Mouse (Mus musculus) left cerebral cortex, postnatal 10 days (tissue): ENCODE measurements around the gene Slc38a3. TPM values are rescaled to one million over a fixed set of nuclear protein-coding genes. Genes with fewer than 3 reads are reported as not detected.

Experiments used
- DNase-seq, 2 experiments: peaks; one replicate each; pipeline ENCODE4 v3.0.0; 2021 to 2022; ENCODE audit warnings: low spot score in 2 of 2, mixed read lengths in 1 of 2; ENCODE audit errors: extremely low spot score in 1 of 2
- intact Hi-C: fragments of 180-260 bp; cut with DNase I; formaldehyde crosslinking; loops from one replicate; pipeline ENCODE4 v1.15.1; 2025
- total RNA-seq, 2 experiments: library from RNA; stranded (reverse); gene quantifications; 2 replicates each; pipeline ENCODE4 v1.2.3; 2021

The Slc38a3 gene
- total RNA-seq, 2 experiments from 2014 or later: 84.1 to 90.3 TPM

DNA sequence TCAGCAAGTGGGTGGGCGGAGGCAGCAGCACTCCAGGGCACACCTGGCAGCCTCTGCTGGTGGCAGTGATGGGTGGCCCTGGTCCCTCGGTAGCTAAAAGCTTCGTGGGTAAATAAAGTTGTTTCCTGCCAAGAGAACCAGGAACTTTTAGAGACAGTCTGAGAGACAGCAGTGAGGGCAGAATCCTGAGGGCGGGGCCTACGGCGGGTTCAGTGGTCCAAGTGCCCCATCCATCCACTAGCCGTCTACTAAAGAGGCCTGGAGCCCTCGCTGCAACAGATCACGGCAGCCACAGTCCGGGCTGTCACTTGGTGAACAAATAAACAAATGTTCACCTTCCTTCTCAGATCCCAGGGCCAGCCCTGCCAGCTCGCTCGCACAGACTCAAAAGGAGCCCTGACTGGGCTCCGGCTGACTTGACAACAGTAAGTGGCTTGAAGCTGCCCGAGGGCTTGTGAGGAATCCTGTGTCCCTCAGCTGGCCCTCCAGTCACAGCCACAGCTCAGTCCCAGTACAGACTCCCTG lies 39.4 kb downstream of the Slc38a3 start:
- intact Hi-C loops: no loop called here
- DNase-seq: peak; percentile 38 to 63

DNA sequence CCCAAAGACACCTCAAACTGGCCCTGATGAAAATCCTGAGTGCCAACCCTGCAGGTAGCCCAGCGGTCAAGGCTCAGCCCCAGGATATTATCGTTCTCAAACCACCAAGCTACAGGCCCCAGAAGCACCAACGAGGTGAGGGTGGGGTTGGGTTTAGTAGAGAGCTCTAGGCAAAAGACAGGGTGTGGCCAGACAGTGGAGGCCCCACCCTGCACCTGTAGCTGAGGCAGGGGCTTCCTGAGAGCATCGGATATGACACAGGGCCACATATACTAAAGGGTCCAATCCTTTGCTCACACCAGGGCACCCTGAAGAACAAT lies 40.0 kb downstream of the Slc38a3 start:
- intact Hi-C loops: no loop called here
- no peak for DNase-seq

DNA sequence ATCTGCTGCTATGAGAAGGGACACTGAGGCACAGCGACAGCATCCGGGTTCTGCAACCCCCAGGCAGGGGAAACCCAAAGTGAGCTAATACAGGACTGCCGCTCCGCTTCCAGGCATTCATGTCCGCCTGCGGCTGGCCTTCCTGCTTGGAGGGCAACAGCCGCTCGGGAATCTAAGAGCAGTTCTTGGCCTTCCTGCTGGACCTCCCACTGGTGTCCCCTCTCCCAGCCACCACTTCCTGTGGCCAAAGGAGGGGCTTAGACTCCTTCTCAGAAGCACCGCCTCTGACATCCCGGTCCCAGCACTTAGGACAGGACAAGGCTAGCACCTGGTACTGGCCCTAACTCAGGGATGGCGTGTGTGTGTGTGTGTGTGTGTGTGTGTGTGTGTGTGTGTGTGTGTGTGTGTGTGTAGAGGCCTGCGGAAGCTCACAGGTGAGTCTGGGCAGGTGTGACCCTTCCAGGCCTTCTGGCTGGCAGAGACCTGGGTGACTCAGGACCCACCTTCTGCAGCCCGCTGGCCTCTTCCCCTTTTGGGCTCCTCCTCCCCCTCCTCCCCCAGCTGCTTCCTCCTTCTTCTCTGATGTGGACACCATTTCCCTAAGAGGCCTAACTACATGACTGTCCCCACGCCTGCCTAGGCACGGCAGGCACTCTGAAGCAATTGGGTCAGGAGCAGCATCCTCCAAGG lies 40.5 kb downstream of the Slc38a3 start:
- peak in 1 of 2 experiments; percentile 87 for DNase-seq
- intact Hi-C loops: no loop called here

DNA sequence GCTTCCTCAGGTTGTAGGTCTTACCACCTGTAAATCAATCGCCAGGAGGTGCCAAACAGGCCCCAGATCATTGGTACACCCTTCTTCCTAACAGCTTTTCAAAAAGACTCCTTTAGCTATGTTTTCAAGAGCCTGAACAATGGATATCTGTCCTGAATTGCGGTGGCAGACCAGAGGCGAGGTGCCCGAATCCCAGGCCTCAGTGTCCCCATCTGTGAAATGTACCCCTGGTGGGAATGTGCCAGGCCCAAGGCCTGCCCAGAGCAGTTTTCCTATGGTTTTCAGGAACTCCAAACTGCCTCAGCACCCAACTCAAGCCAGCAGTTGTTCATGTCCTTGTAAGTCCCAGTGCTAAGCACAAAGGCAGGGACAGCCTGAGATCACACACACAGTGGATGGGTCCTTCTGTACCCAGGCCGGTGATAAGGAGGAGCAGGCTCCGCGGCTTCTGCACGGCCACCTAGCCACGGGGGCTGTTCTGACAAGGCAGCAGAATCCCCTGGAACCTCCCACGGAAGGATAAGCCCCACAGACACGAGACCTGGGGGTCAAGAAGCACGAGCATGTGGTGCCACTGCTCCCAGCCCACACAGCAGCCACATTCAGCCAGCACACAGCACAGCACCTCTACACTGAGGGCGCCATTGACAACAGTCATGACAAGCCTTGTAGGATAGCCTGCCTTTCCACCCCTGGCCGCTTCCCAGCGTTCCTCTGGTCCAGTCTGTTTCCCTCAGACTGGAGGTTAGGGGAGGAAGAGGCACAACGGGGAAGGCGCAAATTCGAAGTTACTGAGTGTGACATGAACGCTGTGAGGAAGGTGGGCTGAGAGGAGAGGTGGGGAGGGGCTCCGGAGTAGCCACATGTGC lies 41.7 kb downstream of the Slc38a3 start:
- no peak for DNase-seq
- intact Hi-C loops: no loop called here

DNA sequence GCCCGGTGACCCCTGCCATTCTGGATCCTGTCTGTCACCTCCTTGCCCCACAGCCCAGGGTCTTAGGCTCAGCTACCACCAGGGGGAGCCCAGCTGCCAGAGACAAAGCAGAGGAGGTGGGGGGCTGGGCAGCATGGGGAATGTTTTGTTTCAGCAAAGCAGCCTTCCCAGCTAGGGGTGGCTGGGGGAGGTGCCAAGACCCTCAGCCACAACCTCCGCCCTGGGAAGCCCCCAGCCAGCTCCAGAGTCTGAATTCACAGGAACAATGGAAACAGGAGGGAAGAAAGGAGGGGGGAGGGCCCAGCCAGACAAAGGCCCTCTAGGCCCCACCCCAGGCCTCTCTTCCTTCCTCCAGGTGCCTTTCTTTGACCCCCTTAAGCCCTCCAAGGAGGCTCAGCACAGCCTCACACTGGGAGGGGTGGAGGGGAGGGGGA lies 42.5 kb downstream of the Slc38a3 start:
- intact Hi-C loops: no loop called here
- peak; percentile 81 to 95 for DNase-seq

DNA sequence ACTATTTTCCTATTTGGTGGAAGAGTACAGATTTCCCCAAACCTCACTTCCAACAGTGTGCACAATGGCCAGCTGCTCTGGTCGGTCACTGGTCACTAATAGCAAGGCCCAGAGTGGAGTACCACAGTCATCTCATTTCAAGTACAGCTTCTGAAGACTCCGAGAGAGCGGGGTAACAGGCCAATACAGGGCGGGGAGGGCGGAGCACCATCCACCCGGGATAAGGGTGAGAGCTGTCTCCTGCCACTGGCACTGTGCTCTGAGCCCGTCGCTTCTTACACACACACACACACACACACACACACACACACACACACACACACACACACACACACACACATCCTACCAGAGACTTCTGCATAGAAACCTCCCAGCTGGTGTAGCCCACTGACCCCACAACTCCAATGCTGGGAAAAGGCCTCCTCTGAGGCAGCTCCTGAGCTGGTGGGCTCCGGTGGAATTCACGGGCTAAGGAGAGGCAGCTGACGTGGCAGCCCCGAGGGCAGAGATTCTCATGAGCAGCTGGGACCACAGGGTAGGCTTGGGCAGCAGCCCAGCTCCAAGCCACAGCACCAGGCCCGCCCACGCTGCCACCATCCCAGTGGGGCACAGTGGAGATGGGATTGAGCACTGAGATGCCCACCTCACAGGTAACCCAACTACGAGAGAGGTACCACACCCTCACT lies 43.0 kb downstream of the Slc38a3 start:
- DNase-seq: no peak
- intact Hi-C loops: no loop called here

DNA sequence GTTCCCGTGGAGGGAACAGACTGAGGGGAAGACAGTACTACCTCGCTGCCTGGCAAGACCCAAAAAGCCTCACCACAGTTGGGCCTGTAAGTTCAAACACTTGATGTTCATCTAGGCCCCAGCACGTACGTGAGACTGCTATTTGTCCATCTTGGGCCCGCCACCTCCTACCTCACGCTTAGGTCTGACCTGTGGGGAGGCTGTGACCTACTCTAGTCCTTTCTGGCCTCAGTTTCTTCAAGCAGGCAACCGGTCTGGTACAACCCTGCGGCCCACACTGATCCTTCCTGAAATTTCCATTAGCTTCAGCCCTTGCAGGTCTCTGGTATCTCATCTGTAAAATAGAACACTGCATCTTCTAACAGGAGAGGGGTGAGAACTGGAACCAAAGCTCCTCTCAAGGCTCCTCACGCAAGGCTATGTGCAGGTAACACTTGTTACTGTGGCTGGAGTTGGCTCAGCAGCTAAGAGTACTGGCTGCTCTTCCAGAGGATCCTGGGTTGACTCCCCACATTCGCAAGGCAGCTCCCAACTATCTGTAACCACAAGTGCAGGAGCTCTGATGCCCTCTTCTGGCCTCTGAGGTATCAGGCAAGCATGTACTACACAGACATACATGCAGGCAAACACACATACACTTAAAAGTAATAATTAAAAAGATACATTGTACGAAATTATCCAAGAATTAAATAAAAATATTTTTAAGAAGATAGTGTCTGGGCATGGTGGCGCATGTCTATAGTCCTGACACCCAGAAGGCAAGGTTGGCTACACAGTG lies 43.8 kb downstream of the Slc38a3 start:
- no peak for DNase-seq

DNA sequence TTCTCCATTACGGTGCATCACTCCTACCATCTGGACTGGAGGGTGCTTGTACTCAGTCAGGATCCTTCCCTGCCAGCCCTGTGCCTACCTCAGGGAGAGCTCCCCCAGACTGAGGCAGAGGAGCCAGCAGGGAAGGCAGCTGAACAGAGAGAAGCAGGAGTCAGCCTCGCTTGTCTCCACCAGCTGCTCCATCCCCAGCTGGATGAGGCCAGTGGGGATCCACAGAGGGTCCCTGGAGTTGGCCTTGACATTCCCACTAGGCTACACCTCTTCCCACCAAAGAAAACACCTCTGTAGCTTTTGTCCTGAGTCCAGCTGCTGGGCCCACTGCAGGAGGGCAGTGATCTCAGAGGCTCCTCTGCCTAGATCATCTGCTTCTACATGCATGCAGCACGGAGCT lies 44.4 kb downstream of the Slc38a3 start:
- DNase-seq: no peak
- intact Hi-C loops: no loop called here

More for the DNA sequence above, 43.8 kb downstream of the Slc38a3 start:
- intact Hi-C loops: no loop called here

DNA sequence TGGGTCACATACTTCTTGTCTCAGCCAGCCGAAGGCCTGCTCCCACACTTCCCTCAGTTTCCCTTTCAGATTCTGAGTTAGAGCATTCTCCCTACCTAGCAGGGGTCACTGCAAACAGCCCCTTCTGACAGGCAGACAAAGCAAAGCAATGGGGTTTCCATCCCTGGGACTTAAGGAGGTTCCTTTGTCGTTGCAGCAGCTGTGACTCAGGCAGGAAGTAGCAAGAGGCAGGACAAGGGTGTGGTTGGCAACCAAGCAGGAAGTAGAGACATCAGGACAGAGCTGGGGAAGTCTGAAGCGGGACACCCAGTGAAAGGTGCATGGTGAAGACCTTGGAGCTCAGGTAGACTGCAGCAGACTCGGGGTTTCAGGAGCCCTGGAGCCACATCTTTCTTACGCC lies 44.8 kb downstream of the Slc38a3 start:
- intact Hi-C loops: no loop called here
- DNase-seq: no peak

DNA sequence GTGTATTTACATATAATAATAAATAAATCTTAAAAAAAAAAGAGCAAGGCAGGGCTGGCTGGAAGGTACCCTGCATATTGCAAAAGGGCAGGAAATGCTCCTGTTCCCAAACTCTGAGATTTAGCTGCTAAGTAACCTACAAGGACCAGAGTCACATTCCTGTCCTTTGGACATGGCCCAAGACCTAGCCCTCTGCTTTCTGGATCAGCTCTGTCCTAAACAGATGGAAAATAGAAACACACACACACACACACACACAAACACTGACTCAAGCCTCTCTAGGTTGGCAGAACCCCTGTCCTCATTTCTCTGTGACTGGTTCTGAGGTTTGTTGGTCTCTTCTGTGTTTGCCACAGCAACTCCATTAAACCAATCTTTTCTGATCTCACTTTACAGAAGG lies 48.4 kb downstream of the Slc38a3 start:
- no peak for DNase-seq
- intact Hi-C loops: no loop called here

DNA sequence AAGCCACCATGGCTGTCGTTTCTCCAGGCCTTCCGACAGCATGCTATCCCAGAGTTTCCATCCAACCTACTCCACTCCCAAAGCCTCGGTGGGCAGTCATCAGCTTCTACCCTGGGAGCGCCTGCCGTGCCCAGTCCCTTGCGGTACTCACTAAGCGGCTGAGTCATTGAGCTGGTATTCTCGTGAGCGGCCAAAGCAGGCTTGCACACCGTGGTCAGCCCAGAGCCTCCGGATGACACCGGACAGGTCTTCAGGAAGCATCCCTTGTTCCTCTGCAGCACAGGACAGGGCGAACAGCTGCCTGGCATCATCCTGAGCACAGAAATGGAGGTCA lies 49.8 kb downstream of the Slc38a3 start:
- no peak for DNase-seq
- intact Hi-C loops: no loop called here

DNA sequence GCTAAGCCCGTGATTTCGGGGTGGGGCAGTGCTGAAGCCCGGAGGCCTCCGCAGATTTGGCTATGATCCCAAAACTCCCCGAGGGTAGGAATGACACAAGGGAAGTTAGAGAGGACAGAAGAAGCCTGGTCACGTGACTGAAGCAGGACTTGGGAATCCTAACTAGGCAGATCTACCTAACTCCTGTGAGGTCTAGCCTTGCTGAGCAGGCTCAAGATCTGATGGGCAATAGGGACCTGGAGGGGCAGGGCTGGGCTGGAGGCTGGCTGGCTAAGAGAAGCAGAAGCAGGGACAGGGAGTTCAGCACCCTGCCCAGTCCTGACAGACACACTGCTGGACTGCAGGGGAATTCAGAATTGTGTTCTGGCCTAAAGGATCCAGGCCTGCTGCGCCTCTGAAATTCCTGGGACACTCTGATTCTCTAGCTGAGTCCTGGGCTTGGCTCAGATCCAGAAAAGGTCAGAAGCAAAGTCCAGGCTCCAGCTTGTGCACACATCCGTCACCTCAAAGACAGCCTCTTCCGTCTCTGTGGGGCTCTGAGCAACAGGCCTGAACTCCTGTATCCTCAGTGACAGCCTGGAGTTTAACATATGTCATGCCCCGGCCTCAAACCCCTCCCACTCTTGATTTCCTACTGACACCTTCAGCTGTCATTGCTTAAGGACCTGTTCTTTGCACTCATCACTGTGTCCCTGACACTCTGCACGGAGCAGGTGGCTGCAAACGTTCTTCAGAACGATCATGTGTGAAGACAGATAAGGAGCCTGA lies 50.4 kb downstream of the Slc38a3 start:
- DNase-seq: peak in 1 of 2 experiments; percentile 81
- intact Hi-C loops: no loop called here

DNA sequence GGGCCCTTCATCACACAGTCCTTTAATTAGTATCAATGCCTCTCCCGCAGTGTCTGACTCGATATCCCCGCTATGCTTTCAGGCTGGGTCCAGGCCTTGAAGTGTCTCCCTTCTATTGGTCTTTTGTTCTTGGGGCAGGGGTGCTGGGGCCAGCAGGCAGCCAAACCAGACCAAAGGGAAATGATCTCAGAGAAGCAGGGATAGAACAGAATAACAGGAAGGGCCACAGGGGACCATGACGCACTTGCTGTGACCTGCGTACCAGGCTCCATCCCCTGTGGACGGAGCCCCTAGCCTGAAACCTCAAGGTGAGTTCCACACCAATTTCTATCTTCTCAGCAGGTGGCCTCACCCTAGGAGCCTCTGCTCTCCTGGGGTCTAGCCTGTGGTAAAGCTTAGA lies 51.2 kb downstream of the Slc38a3 start:
- DNase-seq: no peak
- intact Hi-C loops: no loop called here

DNA sequence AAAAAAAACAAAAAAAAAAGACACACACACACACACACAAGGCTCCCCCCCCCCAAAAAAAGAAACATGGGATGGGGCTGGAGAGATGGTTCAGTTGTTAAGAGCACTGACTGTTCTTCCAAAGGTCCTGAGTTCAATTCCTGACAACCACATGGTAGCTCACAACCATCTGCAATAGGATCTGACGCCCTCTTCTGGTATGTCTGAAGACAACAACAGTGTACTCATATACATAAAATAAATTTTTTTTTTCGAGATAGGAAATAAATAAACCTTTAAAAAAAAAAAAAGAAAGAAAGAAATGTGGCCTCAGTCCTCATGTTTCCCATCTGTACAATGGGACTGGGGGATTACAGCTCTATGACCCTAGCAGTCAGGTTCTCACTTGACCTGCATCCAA lies 51.9 kb downstream of the Slc38a3 start:
- intact Hi-C loops: no loop called here
- DNase-seq: no peak

DNA sequence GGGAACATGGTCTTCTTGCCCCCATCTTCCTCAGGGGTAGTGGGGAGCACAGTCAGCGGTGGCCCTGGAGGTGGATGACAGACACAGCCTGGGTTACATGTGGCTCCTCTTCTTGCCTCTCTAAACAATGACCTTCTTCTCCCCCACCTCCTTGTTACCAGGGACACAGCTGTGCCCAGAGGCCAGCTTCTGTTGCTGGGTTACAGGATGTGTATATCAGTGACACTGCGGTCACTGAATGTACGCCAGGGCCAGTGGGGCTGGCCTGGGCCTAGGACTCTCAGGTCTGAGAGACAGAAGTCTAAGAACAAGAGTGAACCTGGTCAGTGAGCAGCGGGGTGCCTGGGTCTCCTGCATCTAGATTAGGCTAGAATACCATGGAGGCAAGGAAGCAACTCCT lies 54.3 kb downstream of the Slc38a3 start:
- intact Hi-C loops: no loop called here
- no peak for DNase-seq

DNA sequence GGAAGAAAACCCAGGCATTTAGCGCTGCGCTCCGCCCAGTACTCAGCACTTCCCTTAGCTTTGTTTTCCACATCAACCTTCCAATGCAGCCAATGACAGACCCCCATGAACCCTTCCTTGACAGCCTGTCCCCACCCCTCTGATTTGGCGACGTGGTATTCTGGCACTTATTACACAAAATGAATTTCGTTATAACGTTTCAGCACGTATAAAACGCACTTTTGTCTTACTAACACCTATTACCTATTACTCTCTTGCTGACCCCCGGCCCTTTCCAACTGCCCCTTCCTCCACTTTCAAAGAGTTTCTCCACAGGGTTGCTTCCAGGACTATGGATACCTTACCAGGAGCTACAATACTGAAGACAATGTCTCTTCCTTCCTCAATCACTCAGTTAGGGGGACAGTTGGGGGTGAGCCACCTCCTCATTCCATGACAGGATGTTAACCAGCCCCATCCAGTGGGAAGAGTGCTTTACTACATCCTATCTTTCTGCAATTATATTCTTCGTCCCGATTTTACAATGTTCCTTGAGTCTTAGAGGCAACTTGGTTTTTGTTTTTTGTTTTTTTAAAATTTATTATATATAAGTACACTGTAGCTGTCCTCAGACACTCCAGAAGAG lies 56.3 kb downstream of the Slc38a3 start:
- intact Hi-C loops: no loop called here
- no peak for DNase-seq

DNA sequence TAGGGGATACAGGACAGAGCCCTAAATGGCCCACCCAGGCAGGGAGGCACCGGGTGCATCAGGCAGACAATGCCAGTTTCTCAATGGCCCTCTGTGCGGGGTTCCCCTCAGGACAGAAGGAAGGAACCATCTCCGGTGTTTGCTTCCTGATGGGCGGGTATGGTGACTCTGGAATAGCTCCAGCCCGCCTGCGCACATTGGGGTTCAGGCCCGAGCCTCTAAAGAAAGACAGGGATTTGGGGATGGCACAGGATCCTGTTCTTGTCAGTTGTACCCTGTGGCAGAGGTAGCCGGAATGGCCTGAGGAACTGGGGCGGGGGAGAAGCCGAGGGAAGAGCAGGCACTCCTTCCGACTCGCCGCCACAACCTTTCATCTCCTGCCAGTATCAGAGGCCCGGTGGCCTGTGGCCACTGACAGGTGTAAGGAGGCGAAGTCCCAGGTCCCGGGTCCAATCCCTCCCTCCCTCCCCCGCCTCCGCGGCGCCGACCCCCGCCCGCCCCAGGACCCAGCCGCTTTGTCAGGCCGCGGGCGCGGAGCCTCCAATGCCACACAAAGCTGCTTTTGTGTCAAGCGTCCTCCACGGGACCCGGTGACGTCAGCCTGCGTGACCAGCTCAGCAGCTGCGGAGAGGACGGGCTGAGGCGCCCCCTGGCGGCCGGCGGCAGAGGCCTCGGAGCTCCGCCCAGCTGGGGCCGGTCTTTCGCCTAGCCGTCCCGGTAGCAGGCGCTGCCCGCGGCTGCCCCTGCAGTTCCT lies 57.0 kb downstream of the Slc38a3 start:
- DNase-seq: peak; percentile 97 to 99
- intact Hi-C loops: no loop called here
